Mouse (Mus musculus) E14TG2a.4 (cell line): ENCODE measurements around the gene Ttc28.

Source experiments
- CTCF ChIP-seq: conservative IDR thresholded peaks from 2 replicates; pipeline ENCODE4 v1.5.1; 2014; ENCODE audit warnings: low read length
- NANOG ChIP-seq: IDR thresholded peaks from 2 replicates; pipeline ENCODE4 v1.6.1; 2014; ENCODE audit warnings: borderline replicate concordance, low read length, mixed read lengths

GRCm38 (mm10) chr5:110919541-110919940 lies 39.9 kb downstream of the Ttc28 start:
- TF ChIP-seq CTCF: no peak
- TF ChIP-seq NANOG: no peak
